Mouse (Mus musculus) hindbrain, postnatal 0 days (tissue): ENCODE data around the gene Zfp367. TPM values are rescaled to one million over a fixed set of nuclear protein-coding genes. Genes with fewer than 3 reads are reported as not detected.

Source experiments
- ATAC-seq: fragments of 200-750 bp; cut with Nextera tagmentation; 2 replicates; pipeline ENCODE4 v1.8.0; 2017; ENCODE audit warnings: mild to moderate bottlenecking, moderate TSS enrichment, moderate library complexity
- DNase-seq: peaks from one replicate; pipeline ENCODE4 v3.0.0-alpha.2; 2015; ENCODE audit warnings: low spot score
- H3K27ac ChIP-seq: fragments of 300-500 bp; sonication (generic); 2 replicates; pipeline ENCODE4 v1.5.1; 2014; ENCODE audit warnings: mild to moderate bottlenecking
- H3K27me3 ChIP-seq: fragments of 300-500 bp; sonication (generic); 2 replicates; pipeline ENCODE4 v1.6.1; 2014; ENCODE audit warnings: low read length, mixed read lengths; ENCODE audit not compliant: insufficient read depth
- H3K36me3 ChIP-seq: fragments of 300-500 bp; sonication (generic); 2 replicates; pipeline ENCODE4 v1.6.1; 2014; ENCODE audit warnings: low read length, mixed read lengths; ENCODE audit not compliant: insufficient read depth
- H3K4me1 ChIP-seq: fragments of 300-500 bp; sonication (generic); 2 replicates; pipeline ENCODE4 v1.6.1; 2014; ENCODE audit warnings: antibody characterized with exemption, low read length, mixed read lengths; ENCODE audit not compliant: insufficient read depth
- H3K4me2 ChIP-seq: fragments of 300-500 bp; sonication (generic); 2 replicates; pipeline ENCODE4 v1.6.1; 2014; ENCODE audit warnings: low read depth, mild to moderate bottlenecking, low read length, moderate library complexity, mixed read lengths
- H3K4me3 ChIP-seq: fragments of 300-500 bp; sonication (generic); 2 replicates; pipeline ENCODE4 v1.5.1; 2014; ENCODE audit warnings: low read length
- H3K9ac ChIP-seq: fragments of 300-500 bp; sonication (generic); replicated peaks from 2 replicates; pipeline ENCODE4 v1.6.1; 2014; ENCODE audit warnings: mild to moderate bottlenecking, low read length, moderate library complexity, mixed read lengths
- H3K9me3 ChIP-seq: fragments of 300-500 bp; sonication (generic); 2 replicates; pipeline ENCODE4 v1.6.1; 2016; ENCODE audit warnings: low read length, mixed read lengths
- CTCF ChIP-seq: IDR thresholded peaks from 2 replicates; pipeline ENCODE4 v1.5.1; 2016; ENCODE audit warnings: antibody characterized with exemption, control low read depth, low read depth
- WGBS: fragments of 180-500 bp; shearing (Covaris S2); extraction: QIAGEN DNeasy Blood & Tissue Kit; methylation state at CpG from one replicate; pipeline ENCODE4 v1.1.7; 2014; 5-methylcytosine and 5-hydroxymethylcytosine counted together
- polyA plus RNA-seq: library from polyadenylated mRNA; unstranded; fragments of >200 nt; fragmentation: Nextera tagmentation; extraction: Ambion mirVana; gene quantifications from 2 replicates; pipeline ENCODE4 v1.2.1, GENCODE M21; 2015
- total RNA-seq: library from RNA; depleted of rRNA; stranded (reverse); fragments of >200 nt; gene quantifications from 2 replicates; pipeline ENCODE4 v1.2.3, GENCODE M21; 2014

The Zfp367 gene
- total and polyA plus RNA-seq, 2 experiments from 2014 or later = 6.7 to 15.3 TPM

DNA sequence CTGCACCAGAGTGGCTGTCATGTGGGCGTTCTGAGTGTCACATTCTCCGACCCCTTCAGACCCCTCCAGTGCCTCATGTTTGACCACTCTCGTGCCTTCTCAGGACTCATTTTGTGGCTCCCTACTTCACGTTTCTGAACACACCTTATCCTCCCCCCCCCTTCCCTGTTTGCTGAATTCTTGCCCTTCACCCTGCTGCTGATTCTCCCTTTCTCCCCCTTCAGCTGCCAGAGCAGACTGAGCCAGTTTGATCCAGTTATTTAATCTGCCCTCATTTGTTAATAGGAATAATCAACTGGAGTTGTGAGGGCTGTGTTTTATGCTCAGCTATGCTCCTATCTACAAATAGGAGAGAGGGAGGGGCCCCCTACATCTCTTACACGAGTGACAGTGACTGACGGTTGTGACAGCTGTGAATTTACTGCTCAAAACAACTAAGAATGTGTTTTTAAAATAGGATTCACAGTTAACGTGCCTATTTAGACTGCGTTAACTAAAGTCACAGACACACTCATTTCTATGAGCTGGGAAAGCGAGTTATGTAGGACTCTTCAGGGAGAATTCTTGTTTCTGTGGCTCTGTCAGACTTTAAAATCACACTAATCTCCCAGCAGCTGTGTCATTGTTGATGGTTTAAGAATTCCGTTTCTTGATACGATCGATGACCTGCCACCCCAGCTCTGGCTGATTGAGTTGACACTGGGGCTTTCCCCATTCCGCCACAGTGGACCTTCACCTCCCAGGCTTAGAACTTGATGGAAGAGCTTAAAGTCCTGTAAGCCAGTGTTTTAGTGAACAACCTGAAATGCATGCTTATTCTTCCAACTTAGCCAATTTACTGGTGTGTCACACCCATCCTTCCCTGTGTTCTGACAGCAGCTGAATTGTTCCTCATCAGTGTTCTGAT lies 26.0 kb upstream of the Zfp367 start:
- no peaks in the 10 kb centered on the region for H3K4me1 ChIP-seq
- no peak for ATAC-seq

DNA sequence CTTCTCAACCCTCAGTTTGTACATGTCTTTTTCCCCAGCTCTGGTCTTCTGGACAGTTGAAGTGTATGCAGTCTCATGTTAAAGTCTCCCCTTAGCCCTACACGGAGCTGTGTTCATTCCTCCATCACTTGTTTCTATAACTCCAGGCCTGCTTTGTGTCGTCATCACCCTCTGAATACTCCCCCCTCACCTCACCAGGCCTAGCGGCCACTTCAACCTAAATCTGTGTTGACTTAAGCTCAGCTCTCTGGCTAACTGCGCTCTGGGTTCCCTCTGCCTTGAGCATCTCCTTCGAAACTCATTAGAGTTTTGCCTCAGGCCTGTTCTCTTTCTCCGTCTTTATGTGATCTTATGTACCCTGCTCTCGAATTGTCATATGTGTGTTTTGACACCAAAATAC lies 25.0 kb upstream of the Zfp367 start:
- 83% methylated on average over 7 of the region's 7 CpGs for WGBS
- no peak overlapping the region for H3K4me2 ChIP-seq
- H3K9ac ChIP-seq = no peak overlapping the region
- H3K9me3 ChIP-seq = no peaks in the 10 kb centered on the region
- ATAC-seq (no peak), DNase-seq (no peak)
- H3K4me1 ChIP-seq = no peaks in the 10 kb centered on the region
- H3K27me3 ChIP-seq = no peaks in the 10 kb centered on the region
- peaks cover 40% of the 10 kb centered on the region; the same call in 1 of the 2 replicates for H3K36me3 ChIP-seq
- no peak for TF ChIP-seq CTCF
- no peak overlapping the region for H3K4me3 ChIP-seq
- no peak overlapping the region for H3K27ac ChIP-seq

More for the DNA sequence above, 26.0 kb upstream of the Zfp367 start:
- no peak for DNase-seq
- Histone ChIP-seq H3K4me3 (no peak overlapping the region), H3K36me3 (peaks cover 38% of the 10 kb centered on the region; the same call in 1 of the 2 replicates), H3K27ac (no peak overlapping the region), H3K9me3 (no peaks in the 10 kb centered on the region), H3K4me2 (no peak overlapping the region), H3K9ac (no peak overlapping the region), H3K27me3 (no peaks in the 10 kb centered on the region)
- 71% methylated on average over 13 of the region's 13 CpGs for WGBS
- no peak for TF ChIP-seq CTCF

DNA sequence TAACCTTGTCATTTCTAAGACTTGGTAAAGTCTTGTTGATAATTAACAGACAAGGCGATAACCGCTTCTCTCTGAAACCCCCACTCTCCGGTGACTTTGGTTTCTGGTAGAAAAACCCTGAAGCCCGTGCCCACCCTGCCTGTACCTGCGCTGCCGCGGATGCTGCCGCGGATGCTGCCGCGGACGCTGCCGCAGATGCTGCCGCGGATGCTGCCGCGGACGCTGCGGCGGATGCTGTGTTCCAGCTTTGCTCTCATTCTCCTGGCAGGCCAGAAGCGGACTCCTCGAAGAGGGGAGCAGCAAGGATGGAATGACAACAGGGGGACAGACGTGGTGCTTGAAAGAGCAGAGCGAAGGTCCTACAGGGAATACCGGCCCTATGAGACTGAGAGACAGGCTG lies 16.7 kb upstream of the Zfp367 start:
- WGBS = 98% methylated on average over 25 of the region's 25 CpGs
- peak; percentile 42 for DNase-seq
- TF ChIP-seq CTCF = no peak

DNA sequence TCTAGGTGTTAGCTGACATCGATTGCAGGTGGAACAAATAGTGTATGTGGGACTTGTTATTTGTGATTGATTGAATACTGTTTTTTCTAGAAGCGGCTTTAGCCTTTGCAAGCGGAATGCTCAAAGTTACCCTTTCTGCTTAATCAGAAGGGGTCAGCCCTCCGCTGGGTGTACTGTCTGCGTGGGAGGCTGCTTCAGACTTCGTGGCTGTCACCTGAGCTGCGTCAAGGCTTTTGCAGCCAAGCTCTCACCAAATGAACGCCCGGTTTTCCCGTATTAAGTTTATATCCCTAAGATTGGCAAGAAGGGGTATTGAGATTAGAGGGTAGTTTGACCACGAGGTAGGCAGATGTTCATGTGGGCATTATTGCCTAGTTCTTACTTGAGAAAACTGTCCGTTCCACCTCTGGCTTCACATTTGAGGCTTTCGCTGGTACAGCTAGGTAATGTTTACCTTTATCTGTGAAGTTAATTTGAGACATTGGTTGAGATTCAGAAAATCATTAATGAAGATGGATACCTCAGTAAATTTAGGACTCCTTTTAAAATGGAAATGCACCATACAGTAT lies 10.2 kb upstream of the Zfp367 start:
- H3K9ac ChIP-seq = peak overlapping the region; percentile 76
- H3K4me1 ChIP-seq = peaks cover 5% of the 10 kb centered on the region; the same call in 1 of the 2 replicates
- ATAC-seq (no peak), DNase-seq (no peak)
- no peaks in the 10 kb centered on the region for H3K27me3 ChIP-seq
- H3K27ac ChIP-seq = no peak overlapping the region
- peak overlapping the region; percentile 71 for H3K4me3 ChIP-seq
- H3K36me3 ChIP-seq = no peaks in the 10 kb centered on the region
- TF ChIP-seq CTCF = no peak
- H3K4me2 ChIP-seq = peak overlapping the region; percentile 92
- H3K9me3 ChIP-seq = peaks cover 6% of the 10 kb centered on the region
- WGBS = 25% methylated on average over 13 of the region's 13 CpGs

More for the DNA sequence above, 16.7 kb upstream of the Zfp367 start:
- Histone ChIP-seq H3K9me3 (peaks cover 30% of the 10 kb centered on the region), H3K4me1 (no peaks in the 10 kb centered on the region), H3K4me3 (no peak overlapping the region), H3K4me2 (no peak overlapping the region), H3K27me3 (no peaks in the 10 kb centered on the region), H3K27ac (no peak overlapping the region), H3K9ac (no peak overlapping the region), H3K36me3 (peaks cover 33% of the 10 kb centered on the region; the same call in 1 of the 2 replicates)
- ATAC-seq = 0 out of 2 replicates have a peak, but pooled peaks have one; percentile 48

DNA sequence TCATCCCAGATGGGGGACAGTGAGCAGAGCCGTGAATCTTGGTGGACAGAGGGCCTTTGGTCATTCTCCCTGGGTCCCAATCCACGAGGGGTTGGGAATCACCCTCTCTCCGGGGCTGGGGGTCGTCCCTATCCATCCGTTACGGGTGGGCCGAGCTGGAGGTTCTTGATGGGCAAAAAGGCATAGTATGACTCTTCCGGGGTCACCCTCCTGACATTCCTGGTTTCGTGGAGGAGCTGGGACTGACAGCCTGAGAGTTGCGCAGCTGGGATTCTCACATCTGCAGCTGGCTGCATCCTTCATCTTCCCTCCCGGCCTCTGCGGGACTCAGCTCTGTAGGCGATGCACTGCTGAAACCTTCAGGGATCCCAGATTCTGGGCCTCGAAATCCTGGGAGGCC lies 9.6 kb upstream of the Zfp367 start:
- H3K4me2 ChIP-seq = peak overlapping the region; percentile 92
- WGBS = 2% methylated on average over 14 of the region's 14 CpGs
- H3K36me3 ChIP-seq = no peaks in the 10 kb centered on the region
- DNase-seq (peak; percentile 31), ATAC-seq (peak; percentile 0; the same call in 1 of the 2 replicates)
- peak overlapping the region; percentile 71 for H3K4me3 ChIP-seq
- no peak overlapping the region for H3K27ac ChIP-seq
- TF ChIP-seq CTCF = no peak
- 0 out of 2 replicates have a peak, but pooled peaks cover 5% of the 10 kb centered on the region for H3K9me3 ChIP-seq
- H3K9ac ChIP-seq = peak overlapping the region; percentile 76
- H3K4me1 ChIP-seq = peaks cover 5% of the 10 kb centered on the region; the same call in 1 of the 2 replicates
- H3K27me3 ChIP-seq = no peaks in the 10 kb centered on the region

DNA sequence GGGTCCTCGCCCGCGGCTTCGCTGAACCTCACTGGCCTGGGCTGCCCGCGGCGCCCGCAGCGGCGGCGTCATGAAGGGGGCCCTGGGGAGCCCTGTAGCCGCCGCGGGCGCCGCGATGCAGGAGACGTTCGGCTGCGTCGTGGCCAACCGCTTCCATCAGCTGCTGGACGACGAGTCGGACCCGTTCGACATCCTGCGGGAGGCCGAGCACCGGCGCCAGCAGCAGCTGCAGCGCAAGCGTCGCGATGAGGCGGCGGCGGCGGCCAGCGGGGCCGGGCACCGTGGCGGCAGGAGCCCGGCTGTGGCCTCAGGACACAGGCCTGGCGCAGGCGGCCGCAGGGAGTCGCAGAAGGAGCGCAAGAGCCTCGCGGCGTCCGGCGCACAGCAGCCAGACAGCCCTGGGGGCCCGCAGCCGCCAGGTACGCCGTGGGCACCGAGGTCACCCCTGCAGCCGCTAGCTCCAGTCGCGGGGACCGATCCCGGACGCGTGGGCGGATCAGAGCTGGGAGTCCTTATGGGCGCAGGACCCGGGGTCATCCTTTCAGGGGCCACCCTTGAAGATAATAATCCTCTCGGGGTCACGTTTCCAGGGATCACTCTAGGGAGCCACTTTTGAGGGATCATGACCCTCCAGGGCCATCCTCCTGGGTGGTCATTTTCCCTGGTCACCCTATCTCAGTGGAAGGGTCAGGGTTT lies 9.1 kb upstream of the Zfp367 start:
- WGBS = 3% methylated on average over 65 of the region's 71 CpGs
- ATAC-seq (no peak; the same call in 1 of the 2 replicates), DNase-seq (no peak)

More for the DNA sequence above, 9.1 kb upstream of the Zfp367 start:
- Histone ChIP-seq H3K27me3 (no peaks in the 10 kb centered on the region), H3K27ac (peak overlapping the region; percentile 85), H3K36me3 (no peaks in the 10 kb centered on the region), H3K4me1 (peaks cover 5% of the 10 kb centered on the region; the same call in 1 of the 2 replicates), H3K9ac (peak overlapping the region; percentile 76), H3K4me2 (peak overlapping the region; percentile 92), H3K9me3 (0 out of 2 replicates have a peak, but pooled peaks cover 2% of the 10 kb centered on the region), H3K4me3 (peak overlapping the region; percentile 71)
- no peak for TF ChIP-seq CTCF
